Mouse (Mus musculus): Measurements from ENCODE around the gene Fryl. TPM values are rescaled to one million over a fixed set of nuclear protein-coding genes. Genes with fewer than 3 reads are reported as not detected.

The Fryl gene
- polyA plus RNA-seq (2012; rRNA removed): 35.4 and 52.6 TPM in 2 replicates

DNA sequence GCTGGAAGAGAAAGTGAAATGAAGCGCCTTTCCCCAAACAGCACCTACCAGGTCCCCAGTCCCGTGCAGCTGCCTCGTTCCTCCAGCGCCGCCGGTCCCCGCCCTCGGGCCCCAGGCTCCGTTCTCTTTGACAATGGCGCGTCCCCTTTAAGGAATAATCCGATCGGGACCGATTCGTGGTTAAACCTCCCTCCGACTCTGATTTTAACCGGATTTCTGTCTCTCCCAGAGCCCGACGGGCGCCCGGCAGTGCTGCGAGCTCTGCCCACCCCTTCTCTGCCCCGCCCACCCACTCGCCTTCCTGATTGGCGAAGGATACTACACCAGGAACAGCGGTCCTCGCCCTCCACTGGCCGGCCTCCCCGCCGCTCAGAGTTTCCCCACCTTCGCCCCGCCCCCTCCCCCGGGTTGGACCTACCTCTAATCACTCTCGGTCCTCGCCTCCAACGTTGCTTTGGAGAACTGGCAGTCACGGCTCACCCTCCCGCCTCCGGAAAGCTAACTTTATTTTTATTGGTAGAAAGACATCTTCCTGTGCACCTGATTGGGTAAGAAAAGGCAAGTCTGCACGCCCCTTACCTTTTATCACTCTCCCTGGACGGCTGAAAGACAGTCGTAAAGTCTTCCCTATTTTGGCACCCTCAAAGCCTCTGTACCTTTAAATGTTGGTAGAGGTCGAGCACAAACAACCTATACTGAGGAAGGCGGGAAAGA, at the start of gene Fryl:
Gene Fryl, minus strand, starts transcription at position 268 of the 714 bp plus-strand sequence.
- DNase-seq (ENCODE audit: low spot score): peak; percentile 75

DNA sequence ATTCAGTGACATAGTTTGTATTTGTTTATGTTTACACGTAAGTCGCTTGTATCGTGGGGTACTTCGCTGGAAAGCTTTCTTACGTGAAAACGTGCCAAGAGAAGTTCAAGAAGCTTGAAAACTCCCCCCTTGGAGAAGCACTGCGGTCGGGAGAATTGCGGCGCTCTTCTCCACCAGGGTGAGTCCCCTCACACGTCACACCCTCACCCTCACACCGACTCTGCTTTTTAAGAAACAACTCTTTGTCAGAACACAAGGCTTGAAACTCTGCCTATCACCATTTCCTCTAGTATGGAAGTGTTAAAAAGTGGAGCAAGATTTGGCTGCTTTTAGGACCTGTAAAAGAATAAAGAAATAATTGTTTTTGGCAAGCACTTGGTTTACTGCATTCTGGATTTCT, 48.1 kb upstream of the Fryl start:
- DNase-seq (ENCODE audit: low spot score): no peak

DNA sequence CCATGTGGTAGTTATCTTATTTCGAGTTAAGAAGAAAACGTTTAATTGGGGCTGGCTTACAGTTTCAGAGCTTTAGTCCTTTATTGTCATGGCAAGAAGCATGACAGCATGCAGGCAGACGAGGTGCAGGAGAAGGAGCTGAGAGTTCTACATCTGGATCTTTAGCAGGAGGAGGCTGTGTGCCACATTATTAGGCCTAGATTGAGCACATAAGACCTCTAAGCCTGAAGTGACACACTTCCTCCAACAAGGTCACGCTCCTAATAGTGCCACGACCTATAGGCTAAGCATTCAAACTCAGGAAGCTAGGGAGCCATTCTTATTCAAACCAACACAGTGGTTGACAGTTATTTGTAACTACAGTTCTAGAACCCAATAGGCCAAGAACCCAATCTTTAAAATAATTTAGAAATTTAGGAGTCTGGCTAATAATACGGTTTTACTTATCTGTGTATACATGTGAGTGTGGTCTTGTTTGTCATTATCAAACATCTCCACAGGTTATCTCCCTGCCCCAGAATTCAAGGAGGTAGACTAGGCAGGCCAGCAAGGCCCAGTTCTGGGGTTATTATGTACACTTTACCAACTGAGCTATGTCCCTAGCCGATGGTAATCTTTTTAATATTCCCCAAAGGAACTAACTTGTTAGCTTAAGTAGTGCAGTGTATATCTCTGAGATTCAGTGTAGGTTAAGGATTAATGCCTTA, 45.3 kb upstream of the Fryl start:
- no peak for DNase-seq (ENCODE audit: low spot score)

DNA sequence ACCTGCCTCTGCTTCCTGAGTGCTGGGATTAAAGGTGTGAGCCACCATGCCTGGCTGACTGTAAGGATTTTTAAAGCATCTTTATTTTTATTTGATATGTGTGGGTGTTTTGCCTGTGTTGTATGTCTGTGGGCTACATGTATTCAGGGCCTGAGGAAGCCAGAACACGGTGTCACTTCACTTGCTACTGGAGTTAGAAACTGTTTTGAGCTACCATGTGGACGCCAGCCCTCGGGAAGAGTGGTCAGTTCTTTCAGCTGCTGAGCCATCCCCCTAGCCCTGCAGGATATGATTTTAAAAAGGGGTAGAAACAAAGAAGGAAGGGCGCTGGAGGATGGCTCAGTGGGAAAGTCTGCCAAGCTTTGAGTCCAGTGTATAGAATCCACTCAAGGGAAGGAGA, 39.5 kb upstream of the Fryl start:
- no peak for DNase-seq (ENCODE audit: low spot score)

DNA sequence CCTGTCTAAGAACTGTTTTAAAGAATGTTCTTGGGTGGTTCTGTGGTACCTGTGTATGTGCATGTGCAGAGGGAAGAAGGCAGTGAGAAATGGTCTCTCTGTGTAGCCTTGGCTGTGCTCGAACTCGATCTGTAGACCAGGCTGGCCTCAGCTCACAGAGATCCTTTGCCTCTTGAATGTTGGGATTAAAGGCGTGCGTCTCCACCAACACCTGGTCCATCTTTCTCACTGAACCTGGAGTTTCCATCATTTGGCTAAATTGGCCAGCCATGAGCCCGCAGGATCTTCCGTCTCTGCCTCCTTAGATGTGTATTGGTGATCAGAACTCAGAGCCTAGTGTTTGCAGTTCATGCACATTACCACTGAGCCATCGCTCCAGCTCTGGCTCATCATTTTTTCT, 38.6 kb upstream of the Fryl start:
- DNase-seq (ENCODE audit: low spot score): no peak

DNA sequence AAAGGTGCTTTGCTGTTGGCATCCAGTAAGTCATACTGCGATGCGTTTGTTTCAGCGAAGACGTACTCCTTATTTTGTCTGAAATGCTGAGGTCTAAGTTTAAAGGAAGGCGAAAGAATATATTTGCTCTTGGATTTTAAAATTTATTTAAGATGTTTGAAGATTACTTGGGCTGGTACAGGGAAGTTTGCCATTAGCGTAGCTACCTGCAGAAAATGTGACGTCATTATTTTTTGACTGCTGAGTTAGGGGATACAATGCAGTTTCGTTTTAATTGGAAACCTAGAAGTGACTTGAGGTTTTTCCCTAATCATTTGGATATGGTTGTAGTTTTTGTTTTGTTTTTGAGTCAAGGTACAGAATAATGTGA, 37.0 kb upstream of the Fryl start:
- no peak for DNase-seq (ENCODE audit: low spot score)

DNA sequence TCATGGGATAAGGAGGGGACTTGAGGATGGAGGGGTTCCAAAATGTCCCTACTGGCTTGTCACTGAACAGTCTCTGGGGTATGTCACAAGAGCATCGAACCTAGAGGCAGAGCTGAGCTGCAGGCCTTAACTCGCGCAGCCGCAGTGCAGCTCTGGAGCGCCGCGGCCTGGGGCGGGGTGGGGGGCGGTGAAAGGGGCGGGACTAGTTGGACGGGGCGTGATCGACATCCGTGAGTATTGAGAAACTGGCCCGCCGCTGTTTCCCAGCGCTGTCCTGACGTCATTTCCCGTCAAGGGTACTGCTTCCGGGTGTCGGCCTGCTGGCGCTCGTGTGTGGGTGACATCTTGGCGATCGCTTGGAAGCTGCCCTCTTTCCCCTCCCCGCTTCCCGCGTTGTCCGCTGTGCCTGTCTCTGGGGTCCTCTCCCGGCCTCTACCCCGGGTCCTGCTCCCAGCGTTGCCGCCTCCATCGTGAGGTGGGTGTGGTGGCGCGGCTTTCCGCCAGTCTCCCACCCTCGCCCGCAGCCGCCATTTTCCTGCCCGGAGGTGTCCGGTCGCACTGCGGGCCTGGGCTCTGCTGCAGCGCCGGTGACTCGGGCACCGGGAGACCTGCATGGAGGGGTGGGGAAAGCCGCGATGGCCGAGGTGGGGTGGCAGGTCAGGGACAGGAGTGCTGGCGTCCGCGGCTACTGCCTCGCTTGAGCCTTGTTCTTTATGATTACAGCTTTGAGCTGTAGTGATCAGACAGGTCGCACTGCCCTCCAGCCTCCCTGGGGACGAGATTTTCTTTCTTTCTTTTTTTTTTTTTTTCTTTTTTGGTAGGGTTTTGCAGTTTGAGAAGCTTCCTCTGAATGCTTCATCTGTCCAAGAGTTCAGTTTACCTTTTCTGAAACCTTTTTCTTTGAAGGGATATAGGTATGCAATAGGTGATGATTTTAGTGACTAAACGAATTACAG, 36.4 kb upstream of the Fryl start, which contains the start of gene Ociad1:
Gene Ociad1, plus strand, starts transcription at position 283 of the 956 bp plus-strand sequence.
- peak; percentile 89 for DNase-seq (ENCODE audit: low spot score)

DNA sequence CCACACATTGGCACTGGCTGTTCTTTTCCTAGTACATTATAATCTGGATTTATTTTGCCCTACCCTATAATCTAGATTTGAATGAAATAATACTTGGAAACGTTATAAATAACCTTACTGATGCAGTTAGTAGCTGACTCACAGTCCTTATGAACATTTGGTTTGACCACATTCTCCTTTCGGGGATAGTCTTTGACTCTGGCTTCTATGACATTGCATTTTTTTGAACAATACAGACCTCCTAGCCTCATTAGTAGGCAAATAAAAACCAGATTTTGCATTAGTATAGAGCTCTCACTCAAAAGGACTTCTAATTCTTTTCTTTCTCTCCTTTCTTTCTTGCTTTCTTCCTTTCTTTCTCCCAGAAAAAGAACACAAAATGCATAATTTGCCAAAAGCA, 33.5 kb upstream of the Fryl start:
- DNase-seq (ENCODE audit: low spot score): no peak

DNA sequence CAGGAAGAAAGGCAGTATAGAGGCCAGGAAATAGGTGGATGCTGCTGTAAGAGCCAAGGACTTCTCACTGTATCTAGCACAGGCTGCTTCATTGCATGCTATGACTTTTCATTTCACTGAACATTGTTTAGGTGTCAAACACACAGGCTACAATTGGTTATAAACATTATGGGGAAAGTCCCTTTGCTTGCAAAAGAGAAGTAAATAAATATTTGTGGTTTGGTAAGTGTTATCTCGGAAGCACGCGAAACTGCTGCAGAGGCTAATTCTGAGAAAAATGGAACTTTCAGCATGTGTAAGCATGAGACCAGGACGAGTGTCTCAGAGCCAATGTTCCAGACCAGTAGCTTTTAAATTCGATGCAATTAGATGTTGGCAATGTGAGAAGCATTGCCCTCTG, 30.2 kb upstream of the Fryl start:
- DNase-seq (ENCODE audit: low spot score): no peak

DNA sequence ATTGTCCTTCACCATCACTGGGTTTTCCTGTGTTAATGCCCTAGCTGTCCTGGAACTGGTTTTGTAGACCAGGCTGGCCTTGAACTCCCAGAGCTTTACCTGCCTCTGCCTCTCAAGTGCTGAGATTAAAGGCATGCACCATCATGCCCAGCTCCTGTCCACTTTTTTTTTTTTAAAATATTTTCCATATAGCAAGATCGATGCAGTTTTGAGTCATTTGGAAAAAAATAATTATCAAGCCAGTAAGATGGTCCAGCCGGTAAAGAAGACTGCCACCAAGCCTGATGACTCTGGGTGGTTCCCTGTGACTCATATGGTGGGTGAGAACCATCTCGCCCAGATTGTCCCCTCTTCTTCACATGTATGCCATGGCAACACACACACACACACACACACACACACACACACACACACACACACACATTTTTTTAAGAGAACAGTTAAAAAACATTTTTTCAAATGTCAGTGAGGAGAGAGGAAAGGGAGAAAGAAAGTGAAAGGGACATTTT, 29.1 kb upstream of the Fryl start:
- no peak for DNase-seq (ENCODE audit: low spot score)

DNA sequence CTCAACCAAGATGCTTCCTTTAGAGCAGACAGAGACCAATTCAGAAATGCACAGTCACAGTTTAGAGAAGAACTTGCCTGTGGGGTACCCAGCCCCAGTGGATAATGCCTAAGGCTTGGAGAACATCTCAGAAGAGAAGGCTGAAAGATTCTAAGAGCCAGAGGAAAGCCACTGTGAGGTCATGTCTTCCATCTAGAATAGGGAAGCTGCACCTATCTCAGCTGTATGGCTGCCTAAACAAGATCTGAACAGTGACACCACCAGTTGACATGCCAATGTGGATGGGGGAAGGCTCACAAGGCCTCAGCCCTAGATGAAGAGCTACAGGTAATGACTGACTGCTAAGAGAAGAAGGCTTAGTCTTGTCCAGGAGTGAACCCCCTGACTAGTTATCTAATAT, 27.6 kb upstream of the Fryl start:
- no peak for DNase-seq (ENCODE audit: low spot score)

DNA sequence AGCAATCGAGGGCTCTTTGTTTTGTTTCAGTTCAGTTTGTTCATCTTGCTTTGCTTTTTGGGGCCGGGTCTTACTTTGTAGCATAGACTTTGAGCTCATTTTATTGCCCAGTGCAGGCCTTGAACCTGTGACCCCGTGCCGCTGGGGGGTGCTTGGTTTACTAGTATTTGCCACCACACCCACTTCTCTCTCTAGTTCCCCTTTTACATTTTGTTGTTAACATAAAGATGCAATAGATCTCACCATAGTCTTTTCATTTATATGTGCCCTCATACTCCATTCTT, 24.1 kb upstream of the Fryl start:
- DNase-seq (ENCODE audit: low spot score): no peak

DNA sequence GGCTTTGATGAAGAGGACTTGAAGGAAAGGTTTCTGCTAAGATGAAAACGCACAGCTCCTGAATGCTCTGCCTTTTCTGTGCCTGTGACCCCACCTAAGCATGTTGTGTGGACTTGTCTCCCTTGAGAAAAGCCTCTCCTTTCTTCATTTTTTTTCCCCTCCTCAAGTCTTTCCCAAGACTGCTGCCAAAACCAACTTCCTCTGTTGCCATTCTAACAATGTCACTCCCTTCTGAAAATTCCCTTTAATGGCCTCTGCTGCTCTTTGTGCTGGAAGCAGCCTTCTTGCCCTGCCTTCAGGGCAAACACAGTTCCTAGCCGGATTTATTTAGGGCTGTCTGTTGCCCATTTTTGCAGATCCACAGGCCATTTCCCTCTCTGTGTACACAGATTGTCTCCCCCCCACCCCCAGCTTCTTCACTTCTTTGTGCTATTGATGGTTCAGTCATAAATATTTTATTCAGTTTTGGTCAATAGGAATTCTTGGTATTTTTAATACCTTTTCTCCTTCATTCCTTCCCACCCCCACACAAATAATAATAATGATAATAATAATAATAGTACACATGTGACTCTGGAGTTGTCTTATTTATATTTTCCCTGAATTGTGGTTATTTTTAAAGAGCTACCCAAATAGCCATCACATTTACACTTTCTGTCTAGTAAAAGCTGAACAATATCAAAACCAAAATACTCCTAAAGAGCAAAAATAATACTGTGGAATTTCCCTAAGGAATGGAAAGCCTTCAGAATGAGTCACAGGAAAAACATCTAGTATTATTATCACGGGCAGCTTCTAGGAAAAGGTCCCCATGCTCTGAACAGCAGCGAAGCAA, 23.5 kb upstream of the Fryl start:
- DNase-seq (ENCODE audit: low spot score): no peak

DNA sequence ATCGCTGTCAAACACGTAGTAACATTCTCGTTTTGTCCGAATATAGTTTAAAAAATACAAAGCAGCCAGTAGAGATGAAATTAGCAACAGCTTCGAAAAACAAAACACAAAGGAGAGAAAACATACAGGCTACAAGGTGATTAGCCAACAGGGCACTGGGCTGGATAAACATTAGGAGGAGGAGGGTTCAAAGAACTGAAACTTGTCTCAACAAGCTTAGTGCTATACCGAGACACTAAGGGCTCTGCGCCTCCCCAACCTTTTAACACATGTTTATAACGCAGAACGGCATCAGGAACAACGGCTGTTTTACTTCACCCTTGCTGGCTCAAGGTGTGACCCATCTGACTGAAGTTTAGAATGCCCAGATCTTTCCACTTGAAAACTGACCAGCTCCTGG, 22.8 kb upstream of the Fryl start:
- no peak for DNase-seq (ENCODE audit: low spot score)

DNA sequence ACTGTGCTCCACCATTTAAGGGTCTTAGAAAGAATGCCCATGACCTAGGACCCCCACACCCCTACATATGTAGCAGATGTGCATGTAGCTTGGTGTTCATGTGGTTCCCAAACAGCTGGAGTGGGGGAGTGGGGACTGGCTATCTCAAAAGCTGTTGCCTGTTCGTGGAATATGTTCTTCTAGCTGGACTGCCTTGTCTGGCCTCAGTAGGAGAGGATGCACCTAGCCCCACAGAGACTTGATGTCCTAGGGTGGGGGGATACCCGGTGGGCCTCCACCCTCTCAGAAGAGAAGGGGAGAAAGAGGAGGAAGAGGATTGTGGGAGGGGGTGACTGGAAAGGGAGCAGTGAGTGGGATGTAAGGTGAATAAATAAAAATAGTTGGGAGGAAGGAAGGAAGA, 18.5 kb upstream of the Fryl start:
- DNase-seq (ENCODE audit: low spot score): no peak

DNA sequence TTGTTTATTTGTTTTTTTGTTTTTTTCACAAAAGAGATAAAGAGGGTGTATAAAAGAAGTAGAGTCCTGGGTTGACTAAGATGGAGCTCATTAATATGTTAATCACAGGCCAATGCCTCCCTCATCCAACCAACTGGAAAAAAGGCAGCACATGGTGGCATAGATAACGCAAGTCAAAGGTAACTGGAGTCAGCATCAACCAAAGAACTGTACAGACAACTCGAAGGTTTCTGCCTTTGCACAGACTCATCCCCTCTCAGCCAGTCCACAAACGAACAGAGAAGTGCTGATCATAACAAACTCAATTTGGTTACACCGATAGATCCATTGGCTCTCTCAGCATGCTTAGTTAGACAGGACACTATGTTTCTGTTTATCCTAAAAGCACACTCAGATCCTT, 16.8 kb upstream of the Fryl start:
- DNase-seq (ENCODE audit: low spot score): no peak

DNA sequence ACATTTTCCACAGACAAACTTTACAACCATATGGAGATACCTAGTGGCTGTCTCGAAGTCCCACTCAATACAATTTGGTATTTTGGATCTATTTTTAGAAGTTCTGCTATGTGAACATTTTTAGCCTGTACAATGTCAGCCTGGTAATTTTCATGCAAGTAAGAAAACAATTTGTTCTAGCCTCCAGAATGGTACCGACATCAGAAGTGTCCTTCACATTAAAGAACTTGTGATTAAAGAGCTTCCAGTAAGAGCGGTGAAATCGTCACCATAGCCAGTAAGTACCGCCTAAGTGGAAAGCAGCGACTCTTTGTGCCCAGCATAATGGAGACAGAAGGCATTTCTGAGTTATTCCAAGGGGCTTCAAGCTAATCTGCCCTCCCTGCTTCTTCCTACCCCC, 14.2 kb upstream of the Fryl start:
- no peak for DNase-seq (ENCODE audit: low spot score)

DNA sequence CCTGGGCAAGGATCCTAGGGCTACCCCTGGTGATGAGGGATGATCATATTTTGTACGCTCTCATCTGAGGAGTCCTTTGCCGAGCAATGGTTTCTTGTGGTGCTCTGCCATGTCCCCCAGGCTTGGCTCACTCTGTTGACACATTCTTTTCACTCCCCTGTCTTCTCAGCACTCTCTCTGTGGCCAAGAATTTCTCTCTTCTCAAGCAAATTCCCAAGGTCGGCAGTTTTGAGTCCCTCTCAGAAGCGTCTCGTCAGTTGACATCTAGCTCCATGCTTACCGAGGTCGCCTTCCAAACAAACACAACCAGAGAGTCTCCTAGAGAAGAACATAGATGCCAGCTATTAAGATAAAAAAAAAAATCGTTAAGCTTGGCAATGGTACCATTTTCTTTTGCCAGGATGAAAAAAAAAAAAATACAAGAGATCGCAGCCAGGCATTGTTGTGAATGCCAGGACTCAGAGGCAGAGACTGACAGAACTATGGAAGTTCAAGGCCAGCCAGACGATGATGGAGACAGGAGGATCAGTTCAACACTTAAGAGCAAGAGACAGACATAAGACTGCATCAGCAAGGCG, 12.3 kb upstream of the Fryl start:
- DNase-seq (ENCODE audit: low spot score): no peak

DNA sequence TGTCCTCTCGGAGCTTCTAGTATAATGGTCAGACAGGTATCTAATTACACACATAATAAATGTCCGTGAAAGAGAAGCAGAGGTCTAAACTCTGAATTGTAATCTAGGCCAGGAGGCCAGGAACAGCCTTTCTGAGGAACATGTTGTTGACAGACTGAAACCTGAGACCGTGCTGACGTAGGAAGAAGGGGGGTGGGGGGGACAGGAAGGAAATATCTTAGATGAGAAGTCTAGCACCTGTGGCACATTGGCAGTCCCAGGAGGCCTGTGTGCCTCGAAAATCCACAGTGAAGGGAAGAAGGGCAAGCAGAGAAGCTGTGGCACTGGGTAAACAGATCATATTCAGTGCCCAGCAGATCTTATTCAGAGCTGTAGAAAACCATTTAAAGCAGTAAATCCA, 9.0 kb upstream of the Fryl start:
- no peak for DNase-seq (ENCODE audit: low spot score)

DNA sequence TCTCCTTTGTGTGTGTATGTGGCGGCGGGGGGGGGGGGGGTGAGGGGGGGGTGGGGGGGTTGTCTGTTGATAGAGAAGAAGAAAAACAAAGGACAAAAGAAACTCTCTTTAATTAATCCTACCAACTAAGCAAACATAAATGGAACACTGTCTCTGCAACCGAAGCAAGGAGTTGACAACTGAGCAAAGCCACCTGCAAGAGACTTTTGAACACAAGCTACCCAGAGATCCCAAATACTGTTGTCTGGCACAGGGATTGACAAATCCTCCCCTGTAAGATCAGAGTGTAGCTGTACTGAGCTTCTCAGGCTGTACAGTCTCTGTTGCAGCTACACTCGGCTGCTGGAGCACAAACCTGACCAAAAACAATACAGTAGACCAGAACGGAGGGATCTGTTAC, 7.7 kb upstream of the Fryl start:
- DNase-seq (ENCODE audit: low spot score): no peak

DNA sequence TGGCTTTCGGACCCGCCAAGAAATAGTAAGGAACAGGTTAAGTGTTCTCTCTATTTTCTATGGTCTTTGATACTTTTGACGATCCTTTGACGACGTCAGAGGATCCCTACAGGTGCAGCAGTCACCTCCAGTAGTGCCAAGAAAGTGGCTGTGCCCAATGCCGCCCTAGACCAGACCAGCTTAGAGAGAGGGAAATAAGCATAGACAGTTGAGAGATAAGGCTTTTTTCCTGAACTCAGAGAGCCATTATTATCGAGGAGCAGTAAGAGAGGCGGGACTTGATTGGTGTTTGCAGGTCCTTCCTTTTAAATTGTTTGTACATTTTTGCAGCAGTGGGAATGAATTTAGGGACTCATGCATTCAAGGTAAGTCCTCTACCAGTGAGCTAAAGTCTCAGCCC, 1.3 kb upstream of the Fryl start:
- DNase-seq (ENCODE audit: low spot score): no peak
